Mouse (Mus musculus) ES-Bruce4 (cell line): ENCODE measurements around the gene Ccdc57. TPM values are rescaled to one million over a fixed set of nuclear protein-coding genes. Genes with fewer than 3 reads are reported as not detected.

ENCODE experiments used
- H3K27ac ChIP-seq: 2 replicates; pipeline ENCODE4 v1.5.1; 2012; ENCODE audit warnings: low read length, inconsistent platforms; ENCODE audit not compliant: insufficient read depth
- H3K27me3 ChIP-seq: 2 replicates; pipeline ENCODE4 v1.6.1; 2012; ENCODE audit warnings: mild to moderate bottlenecking, low read length, inconsistent platforms; ENCODE audit not compliant: control insufficient read depth, poor library complexity, insufficient read depth, severe bottlenecking
- H3K36me3 ChIP-seq: 2 replicates; pipeline ENCODE4 v1.6.1; 2012; ENCODE audit warnings: inconsistent platforms, mild to moderate bottlenecking, low read length, moderate library complexity; ENCODE audit not compliant: control insufficient read depth, poor library complexity, insufficient read depth, severe bottlenecking
- H3K4me1 ChIP-seq: one replicate; pipeline ENCODE4 v1.8.1; 2011; ENCODE audit warnings: low read length; ENCODE audit not compliant: control insufficient read depth, insufficient read depth
- H3K4me3 ChIP-seq: 2 replicates; pipeline ENCODE4 v1.5.1; 2011; ENCODE audit warnings: low read depth, mild to moderate bottlenecking, low read length
- H3K9ac ChIP-seq: 2 replicates; pipeline ENCODE4 v1.6.1; 2012; ENCODE audit warnings: low read depth, mild to moderate bottlenecking, inconsistent platforms; ENCODE audit not compliant: poor library complexity, severe bottlenecking
- H3K9me3 ChIP-seq: replicated peaks from 2 replicates; pipeline ENCODE4 v1.6.1; 2012; ENCODE audit warnings: mild to moderate bottlenecking, low read length, inconsistent platforms; ENCODE audit not compliant: control insufficient read depth, poor library complexity, insufficient read depth, severe bottlenecking
- CTCF ChIP-seq: IDR thresholded peaks from one replicate; pipeline ENCODE4 v1.8.1; 2011; ENCODE audit warnings: low read depth, low read length
- EP300 ChIP-seq: IDR thresholded peaks from 2 replicates; pipeline ENCODE4 v1.6.1; 2011; ENCODE audit warnings: low read depth, low read length; ENCODE audit not compliant: insufficient read depth
- POLR2A ChIP-seq: IDR thresholded peaks from one replicate; pipeline ENCODE4 v1.8.1; 2011; ENCODE audit warnings: low read length; ENCODE audit not compliant: insufficient read depth
- polyA plus RNA-seq: library from polyadenylated mRNA; stranded (reverse); fragments of >200 nt; gene quantifications from 2 replicates; pipeline ENCODE4 v1.2.4, GENCODE M21; 2011; ENCODE audit warnings: low read depth; ENCODE audit not compliant: missing spikeins, insufficient read depth, insufficient read length

Gene Ccdc57
- polyA plus RNA-seq, 1 experiment, result 3.4 TPM

- Histone ChIP-seq H3K9me3 (no peaks in the 10 kb centered on the region), H3K4me3 (no peak overlapping the region), H3K27ac (no peak overlapping the region), H3K9ac (no peak overlapping the region), H3K4me1 (no peaks in the 10 kb centered on the region), H3K27me3 (no peaks in the 10 kb centered on the region), H3K36me3 (peaks cover 87% of the 10 kb centered on the region)
- no peak for TF ChIP-seq POLR2A
- no peak for TF ChIP-seq CTCF
- no peak for TF ChIP-seq EP300
Observed at GRCm38 (mm10) chr11:120971237-120971636, 38.6 kb upstream of the Ccdc57 start.

GRCm38 (mm10) chr11:120969742-120970141 is 37.1 kb upstream of the Ccdc57 start:
- Histone ChIP-seq H3K9me3 (no peaks in the 10 kb centered on the region), H3K36me3 (peaks cover 86% of the 10 kb centered on the region), H3K4me3 (no peak overlapping the region), H3K4me1 (peaks cover 4% of the 10 kb centered on the region), H3K27me3 (no peaks in the 10 kb centered on the region), H3K27ac (no peak overlapping the region), H3K9ac (no peak overlapping the region)
- TF ChIP-seq CTCF, result no peak
- no peak for TF ChIP-seq EP300
- no peak for TF ChIP-seq POLR2A

GRCm38 (mm10) chr11:120965587-120965986 is 32.9 kb upstream of the Ccdc57 start:
- Histone ChIP-seq H3K9me3 (no peaks in the 10 kb centered on the region), H3K36me3 (peaks cover 67% of the 10 kb centered on the region), H3K27me3 (no peaks in the 10 kb centered on the region), H3K9ac (no peak overlapping the region), H3K4me3 (no peak overlapping the region), H3K27ac (no peak overlapping the region), H3K4me1 (peaks cover 5% of the 10 kb centered on the region)
- TF ChIP-seq EP300, result no peak
- no peak for TF ChIP-seq POLR2A
- TF ChIP-seq CTCF, result no peak

GRCm38 (mm10) chr11:120964195-120965157 is 31.8 kb upstream of the Ccdc57 start:
- Histone ChIP-seq H3K27me3 (no peaks in the 10 kb centered on the region), H3K36me3 (peaks cover 60% of the 10 kb centered on the region)
- TF ChIP-seq POLR2A, result no peak
- no peak for TF ChIP-seq EP300
- TF ChIP-seq CTCF, result no peak

GRCm38 (mm10) chr11:120962909-120963308 is 30.2 kb upstream of the Ccdc57 start:
- TF ChIP-seq CTCF (no peak), POLR2A (no peak), EP300 (no peak)
- H3K27me3 ChIP-seq, result no peaks in the 10 kb centered on the region
- H3K4me1 ChIP-seq, result peaks cover 5% of the 10 kb centered on the region

More at GRCm38 (mm10) chr11:120964195-120965157, 31.8 kb upstream of the Ccdc57 start:
- H3K9ac ChIP-seq, result no peak overlapping the region
- H3K4me1 ChIP-seq, result peaks cover 5% of the 10 kb centered on the region
- H3K27ac ChIP-seq, result no peak overlapping the region
- no peaks in the 10 kb centered on the region for H3K9me3 ChIP-seq
- H3K4me3 ChIP-seq, result no peak overlapping the region

More at GRCm38 (mm10) chr11:120962909-120963308, 30.2 kb upstream of the Ccdc57 start:
- Histone ChIP-seq H3K9ac (no peak overlapping the region), H3K9me3 (no peaks in the 10 kb centered on the region), H3K27ac (no peak overlapping the region), H3K36me3 (peaks cover 45% of the 10 kb centered on the region), H3K4me3 (no peak overlapping the region)
